Mouse (Mus musculus) kidney, adult 2 months (tissue): Measurements from ENCODE around the gene Ube2b.

ENCODE experiments used
- CTCF ChIP-seq: fragments of 200-500 bp; conservative IDR thresholded peaks from 2 replicates; pipeline ENCODE4 v1.5.1; 2011; ENCODE audit warnings: low read depth, mild to moderate bottlenecking, control low read depth, low read length, moderate library complexity, mixed read lengths; ENCODE audit not compliant: insufficient read depth, insufficient read length
- POLR2A ChIP-seq: fragments of 200-500 bp; IDR thresholded peaks from one replicate; pipeline ENCODE4 v1.6.1; 2011; ENCODE audit warnings: low read depth, low read length, control low read depth

DNA sequence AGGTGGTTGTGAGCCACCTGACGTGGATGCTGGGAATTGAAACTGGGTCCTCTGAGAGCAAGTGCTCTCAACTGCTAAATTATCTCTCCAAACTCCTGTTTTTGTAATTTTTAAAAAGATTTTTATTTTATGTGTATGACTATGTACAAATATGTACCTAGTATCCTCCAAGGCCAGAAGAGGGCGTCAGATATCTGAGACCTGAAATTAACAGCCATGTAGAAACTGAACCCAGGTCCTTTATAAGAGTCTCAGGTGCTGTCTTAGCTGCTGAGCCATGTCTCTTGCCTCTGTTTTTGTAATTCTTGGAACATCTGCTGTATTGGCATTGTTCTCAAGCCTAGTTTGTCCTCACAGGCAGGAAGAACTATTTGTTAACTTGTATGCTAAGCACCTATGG lies 31.1 kb downstream of the Ube2b start:
- TF ChIP-seq CTCF (no peak), POLR2A (no peak)
